Mouse (Mus musculus) hematopoietic stem cell, adult 5-6 weeks (primary cell): ENCODE measurements around the gene Gm21797. TPM values are rescaled to one million over a fixed set of nuclear protein-coding genes. Genes with fewer than 3 reads are reported as not detected.
"Not testable (repeated sequence)": the region's sequence is repeated elsewhere in the genome, so short reads cannot be mapped to it uniquely, and the experiment has no call there.

ENCODE experiments used
- ATAC-seq, 2 experiments: fragments of 125-278 bp in 1 of 2; replicated peaks in 1 of 2; 2 replicates each; pipeline ENCODE4 v1.8.0; 2016 to 2017; ENCODE audit warnings: inconsistent platforms in 2 of 2, mild to moderate bottlenecking in 2 of 2, moderate number of reproducible peaks in 2 of 2, low read depth in 1 of 2, moderate TSS enrichment in 1 of 2; ENCODE audit not compliant: low FRiP score in 2 of 2, poor library complexity in 2 of 2, severe bottlenecking in 2 of 2, insufficient read depth in 1 of 2, low TSS enrichment in 1 of 2
- total RNA-seq: library from RNA; stranded (forward); fragments of 172-1452, 232-1000 nt; gene quantifications from 2 replicates; pipeline ENCODE4 v1.2.3, GENCODE M21; 2017

Gene Gm21797
- not detected in 2 replicates for total RNA-seq

DNA sequence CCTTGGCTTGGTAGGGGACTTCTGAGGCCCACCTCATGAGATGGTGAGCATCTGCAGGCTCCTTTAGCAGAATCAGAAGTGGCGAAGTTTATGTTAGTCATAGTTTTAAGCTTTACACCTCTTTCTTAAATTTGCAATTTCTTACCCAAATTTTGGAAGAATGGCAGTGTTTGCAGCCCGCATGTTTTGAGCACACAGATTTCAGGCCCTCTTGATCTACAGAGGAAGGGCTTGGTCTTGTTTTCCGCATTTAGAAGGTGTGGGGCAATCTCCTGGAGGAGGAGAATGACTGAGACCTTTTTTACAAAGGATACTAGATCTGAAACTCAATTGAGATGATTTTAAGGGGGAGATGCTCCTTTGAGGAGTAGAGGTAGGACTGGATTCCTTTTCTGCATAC, at the start of gene Gm21797:
Gm21797 (minus strand) TSS at position 101 of the 400 bp plus-strand sequence.
- not testable (repeated sequence) for ATAC-seq

DNA sequence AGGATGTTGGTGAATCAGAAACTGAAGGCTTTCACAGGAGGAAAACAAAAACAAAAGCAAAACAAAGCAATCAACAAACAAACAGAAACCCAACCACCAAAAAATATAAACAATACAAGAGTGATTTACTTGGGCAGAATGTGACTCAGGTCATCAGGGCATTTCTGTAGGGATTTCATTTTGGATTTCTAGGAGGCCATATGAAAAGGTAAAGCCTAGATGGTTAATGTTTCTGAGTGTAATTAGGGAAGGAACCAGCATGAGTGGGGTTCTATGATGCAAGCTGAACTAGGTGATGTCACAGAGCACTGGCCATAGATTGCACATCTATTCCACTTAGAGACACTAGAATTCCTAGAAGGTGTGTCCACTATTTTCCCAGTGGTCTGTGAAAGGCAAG, 29.0 kb upstream of the Gm21797 start, which contains the start of gene Gm20795:
Gm20795 (plus strand) TSS at position 301 of the 400 bp plus-strand sequence.
- not testable (repeated sequence) for ATAC-seq

Other genes starting within 250 kb of the Gm21797 start
- not detected in 2 replicates for gene Gm21852, start 123.8 kb downstream of the Gm21797 start, total RNA-seq
- not detected in 2 replicates for gene Gm20795, start 29.1 kb upstream of the Gm21797 start, total RNA-seq